In genomic region chr1:95572619-95573540, GRCm38 (mm10) we compare ENCODE assay signal across 29 mouse cellular contexts.
DNase-seq lines count a peak whose midpoint lies in the region; ATAC-seq and TF ChIP-seq lines count a peak whose summit lies in the region.
"Had no signal": no experiment of that assay in that cellular context is flagged by ENCODE, and none has a peak within 500 bp of the region (broad histone marks: within the 10 kb centered on the region; RNA-seq: fewer than 3 reads in every experiment).

No protein-coding gene starts in this region.

- no peak overlapping the region for H3K4me3 ChIP-seq in liver, postnatal 0 days (ENCODE audit: low read depth, low read length)
- no peak overlapping the region for H3K4me3 ChIP-seq in liver, embryonic 11.5 days (ENCODE audit: low read depth, low read length)
- H3K4me3 ChIP-seq in embryonic facial prominence, embryonic 10.5 days: no peak overlapping the region
- H3K4me3 ChIP-seq: heart, adult 2 months; heart, embryonic 12.5 days; hindbrain, embryonic 10.5 days; left cerebral cortex, adult 2 months; limb, embryonic 13.5 days; liver, embryonic 12.5 days; midbrain, embryonic 13.5 days; neural tube, embryonic 15.5 days had no signal

- no peak for DNase-seq in liver, postnatal 0 days
- no peak for DNase-seq in liver, embryonic 11.5 days (ENCODE audit: low spot score)
- no peak for DNase-seq in embryonic facial prominence, embryonic 10.5 days (ENCODE audit: low spot score)
- no peak for DNase-seq in spleen, postnatal 14 days (ENCODE audit: low spot score in 2 of 2)
- DNase-seq in left cerebral cortex, adult 18-20 months (ENCODE audit: low spot score in 2 of 2): no peak
- DNase-seq: adrenal gland, postnatal 36 days; cerebellum, adult 18-20 months; cerebellum, postnatal 14 days; gastrocnemius, postnatal 25 days; heart, adult 2 months; kidney, adult 9 months; kidney, postnatal 25 days; lung, adult 18-20 months; right cerebral cortex, postnatal 25 days; thymus, postnatal 4 days had no signal

- no peaks in the 10 kb centered on the region for H3K9me3 ChIP-seq in liver, postnatal 0 days (ENCODE audit: low read length)
- no peaks in the 10 kb centered on the region for H3K9me3 ChIP-seq in liver, embryonic 11.5 days (ENCODE audit: control insufficient read depth, low read length)
- H3K9me3 ChIP-seq in embryonic facial prominence, embryonic 10.5 days: no peaks in the 10 kb centered on the region
- H3K9me3 ChIP-seq: heart, embryonic 12.5 days; hindbrain, embryonic 10.5 days; limb, embryonic 13.5 days; liver, embryonic 12.5 days; midbrain, embryonic 13.5 days; neural tube, embryonic 15.5 days had no signal

- no peak overlapping the region for H3K4me2 ChIP-seq in liver, postnatal 0 days (ENCODE audit: low read depth, low read length)
- H3K4me2 ChIP-seq in liver, embryonic 11.5 days: no peak overlapping the region
- H3K4me2 ChIP-seq: heart, embryonic 12.5 days; limb, embryonic 13.5 days; liver, embryonic 12.5 days; midbrain, embryonic 13.5 days; neural tube, embryonic 15.5 days had no signal

- 56% methylated on average over 9 of the region's 9 CpGs for WGBS in liver, postnatal 0 days (ENCODE audit: insufficient replicate concordance)
- WGBS in liver, embryonic 11.5 days: 83% methylated on average over 9 of the region's 9 CpGs
- WGBS in embryonic facial prominence, embryonic 10.5 days: 93% methylated on average over 9 of the region's 9 CpGs

- 0 out of 2 replicates have a peak, but pooled peaks have one; percentile 43 for ATAC-seq in liver, postnatal 0 days
- ATAC-seq in liver, embryonic 11.5 days (replicated peaks; ENCODE audit: low FRiP score): no peak
- peak; percentile 71 for ATAC-seq in inflammation-experienced regulatory T-cells, adult 6 months
- 0 out of 2 replicates have a peak, but pooled peaks have one; percentile 52 for ATAC-seq in megakaryocyte-erythroid progenitor cell, adult 5-6 weeks (replicated peaks; ENCODE audit: low FRiP score, low TSS enrichment, poor library complexity, severe bottlenecking)
- no peak for ATAC-seq in erythroid progenitor cell, adult 5-6 weeks (replicated peaks; ENCODE audit: low FRiP score, poor library complexity, severe bottlenecking)
- ATAC-seq: forebrain, embryonic 14.5 days; hindbrain, embryonic 16.5 days; intestine, embryonic 16.5 days; liver, embryonic 12.5 days; lung, postnatal 0 days; midbrain, embryonic 13.5 days had no signal

- TF ChIP-seq EP300 in liver, postnatal 0 days (IDR thresholded peaks at IDR 0.05; ENCODE audit: low read depth): no peak

- H3K27ac ChIP-seq in liver, postnatal 0 days (ENCODE audit: low read depth): 0 out of 2 replicates have a peak overlapping the region, but pooled peaks have one; percentile 2
- no peak overlapping the region for H3K27ac ChIP-seq in liver, embryonic 11.5 days (ENCODE audit: low read depth, low read length)
- H3K27ac ChIP-seq in embryonic facial prominence, embryonic 10.5 days (replicated peaks): no peak overlapping the region
- H3K27ac ChIP-seq: heart, adult 2 months; hindbrain, embryonic 10.5 days; left cerebral cortex, adult 2 months; limb, embryonic 13.5 days; liver, embryonic 12.5 days; midbrain, embryonic 13.5 days; neural tube, embryonic 15.5 days had no signal

- no peaks in the 10 kb centered on the region for H3K27me3 ChIP-seq in liver, postnatal 0 days (ENCODE audit: insufficient read depth, low read length)
- H3K27me3 ChIP-seq in liver, embryonic 11.5 days (replicated peaks; ENCODE audit: control insufficient read depth, insufficient read depth, low read length): no peaks in the 10 kb centered on the region
- H3K27me3 ChIP-seq in embryonic facial prominence, embryonic 10.5 days (replicated peaks; ENCODE audit: low read depth, poor library complexity, severe bottlenecking): no peaks in the 10 kb centered on the region
- H3K27me3 ChIP-seq: heart, embryonic 12.5 days; limb, embryonic 13.5 days; liver, embryonic 12.5 days; midbrain, embryonic 13.5 days; neural tube, embryonic 15.5 days had no signal

- H3K9ac ChIP-seq in liver, postnatal 0 days (replicated peaks): no peak overlapping the region
- no peak overlapping the region for H3K9ac ChIP-seq in liver, embryonic 11.5 days (ENCODE audit: low read depth, low read length)
- H3K9ac ChIP-seq: heart, embryonic 12.5 days; limb, embryonic 13.5 days; liver, embryonic 12.5 days; midbrain, embryonic 13.5 days; neural tube, embryonic 15.5 days had no signal

- TF ChIP-seq CTCF in liver, postnatal 0 days (IDR thresholded peaks at IDR 0.05; ENCODE audit: low read depth): no peak

- no peaks in the 10 kb centered on the region for H3K36me3 ChIP-seq in liver, postnatal 0 days (replicated peaks; ENCODE audit: insufficient read depth, low read length)
- H3K36me3 ChIP-seq in liver, embryonic 11.5 days (ENCODE audit: control insufficient read depth, insufficient read depth, low read length): no peaks in the 10 kb centered on the region
- no peaks in the 10 kb centered on the region for H3K36me3 ChIP-seq in embryonic facial prominence, embryonic 10.5 days (replicated peaks)
- H3K36me3 ChIP-seq: heart, embryonic 12.5 days; hindbrain, embryonic 10.5 days; limb, embryonic 13.5 days; liver, embryonic 12.5 days; midbrain, embryonic 13.5 days; neural tube, embryonic 15.5 days had no signal

- H3K4me1 ChIP-seq in liver, postnatal 0 days (ENCODE audit: insufficient read depth): no peaks in the 10 kb centered on the region
- no peaks in the 10 kb centered on the region for H3K4me1 ChIP-seq in liver, embryonic 11.5 days (replicated peaks; ENCODE audit: control insufficient read depth, insufficient read depth, low read length)
- no peaks in the 10 kb centered on the region for H3K4me1 ChIP-seq in embryonic facial prominence, embryonic 10.5 days
- H3K4me1 ChIP-seq: heart, embryonic 12.5 days; hindbrain, embryonic 10.5 days; limb, embryonic 13.5 days; liver, embryonic 12.5 days; midbrain, embryonic 13.5 days; neural tube, embryonic 15.5 days had no signal

Comparison
In these comparisons a context has a peak if more than half of its experiments do, and no peak if none do; other contexts are left out.
1. ATAC-seq: peak in liver, postnatal 0 days (single experiment), inflammation-experienced regulatory T-cells, adult 6 months (single experiment) and megakaryocyte-erythroid progenitor cell, adult 5-6 weeks (single experiment); none in liver, embryonic 11.5 days (single experiment) and erythroid progenitor cell, adult 5-6 weeks (single experiment).